11 mouse cellular contexts compared by ENCODE assay signal in genomic region chr4:148377368-148377767, GRCm38 (mm10).
A peak's percentile ranks its signal among the peaks of the same experiment; 100 is the strongest.
DNase-seq lines count a peak whose midpoint lies in the region; ATAC-seq lines count a peak whose summit lies in the region.
"Had no signal": no experiment of that assay in that cellular context is flagged by ENCODE, and none has a peak within 500 bp of the region (broad histone marks: within the 10 kb centered on the region; RNA-seq: fewer than 3 reads in every experiment).

No protein-coding gene starts in this region.

- H3K4me2 ChIP-seq in heart, embryonic 11.5 days = no peak overlapping the region
- H3K4me2 ChIP-seq: liver, embryonic 13.5 days had no signal

- 49% methylated on average over 8 of the region's 8 CpGs for WGBS in heart, embryonic 11.5 days (ENCODE audit: insufficient replicate concordance)

- DNase-seq in heart, adult 8-10 months (ENCODE audit: low spot score) = peak; percentile 44
- DNase-seq in 3T3-L1 (ENCODE audit: low read depth, low spot score) = peak; percentile 19
- peak; percentile 53 for DNase-seq in adrenal gland, postnatal 25 days
- peak; percentile 45 for DNase-seq in heart, postnatal 4 days
- no peak for DNase-seq in spleen, postnatal 4 days (ENCODE audit: low spot score in 2 of 2)
- no peak for DNase-seq in layer of hippocampus, adult 9-11 months
- DNase-seq: cerebellum, postnatal 36 days; kidney, postnatal 36 days; liver, embryonic 13.5 days had no signal

- no peaks in the 10 kb centered on the region for H3K36me3 ChIP-seq in heart, embryonic 11.5 days (ENCODE audit: control insufficient read depth, insufficient read depth, low read length)
- H3K36me3 ChIP-seq: liver, embryonic 13.5 days had no signal

- no peak overlapping the region for H3K9ac ChIP-seq in heart, embryonic 11.5 days (ENCODE audit: low read depth, low read length)
- H3K9ac ChIP-seq: liver, embryonic 13.5 days had no signal

- H3K4me1 ChIP-seq in heart, embryonic 11.5 days (ENCODE audit: control insufficient read depth, insufficient read depth, low read length) = peaks cover 4% of the 10 kb centered on the region; the same call in 1 of the 2 replicates
- H3K4me1 ChIP-seq: liver, embryonic 13.5 days had no signal

- H3K9me3 ChIP-seq in heart, embryonic 11.5 days (replicated peaks; ENCODE audit: control insufficient read depth, low read length) = no peaks in the 10 kb centered on the region

- H3K27me3 ChIP-seq in heart, embryonic 11.5 days (ENCODE audit: control insufficient read depth, insufficient read depth, low read length) = no peaks in the 10 kb centered on the region
- H3K27me3 ChIP-seq: liver, embryonic 13.5 days had no signal

- H3K27ac ChIP-seq in heart, embryonic 11.5 days (ENCODE audit: low read depth, low read length) = no peak overlapping the region
- H3K27ac ChIP-seq: liver, embryonic 13.5 days had no signal

- H3K4me3 ChIP-seq in heart, embryonic 11.5 days (ENCODE audit: low read depth, low read length) = no peak overlapping the region
- H3K4me3 ChIP-seq: liver, embryonic 13.5 days had no signal

- ATAC-seq in heart, embryonic 11.5 days (replicated peaks; ENCODE audit: insufficient number of reproducible peaks, low FRiP score, low TSS enrichment) = no peak
- no peak for ATAC-seq in granulocyte monocyte progenitor cell, adult 5-6 weeks (replicated peaks; ENCODE audit: poor library complexity, severe bottlenecking)

Comparison
In these comparisons a context has a peak if more than half of its experiments do, and no peak if none do; other contexts are left out.
1. DNase-seq: peak in heart, adult 8-10 months (single experiment), 3T3-L1 (single experiment), adrenal gland, postnatal 25 days (single experiment) and heart, postnatal 4 days (single experiment); none in spleen, postnatal 4 days (0 of 2) and layer of hippocampus, adult 9-11 months (single experiment).